Mouse (Mus musculus): Measurements from ENCODE around the gene Espnl.

- no peak for TF ChIP-seq POLR2A (IDR thresholded peaks at IDR 0.05; ENCODE audit: borderline replicate concordance, extremely low read depth, insufficient read depth, insufficient read length, poor library complexity, severe bottlenecking)
- TF ChIP-seq CTCF (IDR thresholded peaks at IDR 0.05; ENCODE audit: borderline replicate concordance, extremely low read depth, insufficient read depth, insufficient read length): no peak
Observed at GRCm38 (mm10) chr1:91312273-91312672, 9.6 kb upstream of the Espnl start.
